Mouse (Mus musculus) spleen, adult 10 weeks (tissue): ENCODE results near the gene Atp5g1. TPM values are rescaled to one million over a fixed set of nuclear protein-coding genes. Genes with fewer than 3 reads are reported as not detected.

Source experiments
- polyA plus RNA-seq: library from polyadenylated mRNA; stranded (reverse); fragments of 350-450 nt; fragmentation: Illumina TruSeq; extraction: RNeasy Lipid Tissue Mini Kit (QIAGEN cat#74804); gene quantifications from one replicate; pipeline ENCODE4 v1.2.3, GENCODE M21; 2015; ENCODE audit warnings: low replicate concordance; ENCODE audit not compliant: insufficient read depth

Gene Atp5g1
- polyA plus RNA-seq, result 55.6 TPM

DNA sequence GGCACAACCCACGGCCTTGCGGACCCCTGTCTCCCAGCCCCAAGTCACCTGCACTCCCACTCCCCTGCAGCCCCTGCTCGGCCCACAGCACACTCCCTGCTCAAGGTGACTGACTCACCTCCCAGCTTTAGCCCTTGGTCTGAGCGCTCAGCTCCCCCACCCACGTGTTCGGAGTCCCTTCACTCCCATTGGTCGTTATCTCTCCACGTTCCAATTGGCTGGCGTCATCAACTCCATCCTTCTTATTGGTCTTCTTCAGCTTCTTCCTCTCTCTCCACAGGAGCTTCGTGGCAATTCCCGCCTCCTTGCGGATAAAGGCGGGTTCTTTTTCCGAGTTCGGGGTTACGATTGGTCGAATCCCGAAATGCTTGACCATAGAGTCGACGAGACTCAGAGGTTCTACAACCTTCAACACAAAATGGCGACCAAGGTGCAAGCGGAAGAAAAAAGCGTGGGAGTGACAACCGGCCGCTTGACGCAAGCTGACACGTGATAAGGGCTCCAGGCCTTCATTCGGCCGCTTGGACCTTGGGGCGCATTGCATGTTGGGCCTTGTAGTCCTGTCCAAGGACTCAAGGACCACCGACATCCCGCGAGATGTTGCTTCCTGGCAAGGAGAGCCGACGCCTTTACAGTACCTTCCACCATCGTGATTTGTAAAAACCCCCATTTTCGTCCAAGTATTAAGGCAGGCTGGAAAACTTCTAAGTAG, at the start of gene Atp5g1:
Atp5g1 (minus strand) TSS at position 162 of the 712 bp plus-strand sequence.

DNA sequence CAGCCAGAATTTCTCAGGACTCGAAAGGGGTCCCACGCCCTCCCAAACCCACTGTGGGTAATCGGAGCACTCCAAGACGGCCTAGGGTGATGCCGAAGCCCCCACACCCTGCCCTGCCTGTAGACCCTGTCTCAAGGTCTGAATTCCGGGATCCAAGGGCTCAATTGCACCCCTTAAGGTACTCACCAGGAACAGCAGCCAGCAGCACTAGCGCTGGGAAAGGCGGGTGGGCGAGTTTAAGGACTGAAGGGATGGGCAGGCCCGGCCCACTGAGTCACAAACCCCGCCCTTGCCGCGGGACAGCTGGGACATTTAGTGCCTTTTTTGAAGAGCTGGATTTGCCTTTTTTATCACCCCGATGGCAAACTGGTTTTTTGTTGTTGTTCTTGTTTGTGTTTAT, 36.3 kb upstream of the Atp5g1 start, which contains the start of gene Calcoco2:
Calcoco2 (minus strand) TSS at position 214 of the 400 bp plus-strand sequence.

DNA sequence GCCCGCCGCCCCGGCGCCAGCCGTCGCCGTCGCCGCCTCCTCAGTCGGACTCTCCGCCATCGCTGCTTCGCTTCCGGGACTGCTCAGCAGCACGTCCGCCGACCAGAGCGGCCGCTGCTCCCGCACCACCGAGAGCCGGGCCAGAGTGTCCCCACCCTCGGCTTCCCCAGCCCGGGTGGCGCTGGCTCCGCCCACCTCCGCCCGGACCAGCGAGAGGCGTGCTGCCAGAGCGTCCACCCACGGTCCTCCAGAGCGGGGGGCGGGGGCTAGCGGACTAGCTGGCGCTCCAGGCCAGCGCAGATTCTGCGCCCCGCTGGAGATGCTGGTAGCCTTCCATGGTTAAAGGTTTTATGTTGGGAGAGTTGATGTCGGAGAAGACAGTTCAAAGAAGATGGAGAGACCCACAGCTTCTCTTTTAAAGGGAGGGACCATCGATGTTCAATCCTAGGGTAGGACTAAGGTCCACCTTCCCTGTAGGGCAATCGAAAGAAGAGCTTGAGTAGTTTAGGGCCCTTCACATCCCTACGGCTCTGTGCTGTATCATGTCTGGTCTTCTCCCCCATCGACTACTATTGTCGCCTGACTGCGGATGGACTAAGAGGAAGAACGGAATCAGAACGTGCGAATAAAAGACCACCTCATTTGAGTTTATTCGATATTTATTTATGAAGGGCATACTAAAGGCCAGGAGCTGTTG, 10.1 kb downstream of the Atp5g1 start, which contains the start of gene Ube2z:
Ube2z (minus strand) TSS at position 174 of the 697 bp plus-strand sequence.

DNA sequence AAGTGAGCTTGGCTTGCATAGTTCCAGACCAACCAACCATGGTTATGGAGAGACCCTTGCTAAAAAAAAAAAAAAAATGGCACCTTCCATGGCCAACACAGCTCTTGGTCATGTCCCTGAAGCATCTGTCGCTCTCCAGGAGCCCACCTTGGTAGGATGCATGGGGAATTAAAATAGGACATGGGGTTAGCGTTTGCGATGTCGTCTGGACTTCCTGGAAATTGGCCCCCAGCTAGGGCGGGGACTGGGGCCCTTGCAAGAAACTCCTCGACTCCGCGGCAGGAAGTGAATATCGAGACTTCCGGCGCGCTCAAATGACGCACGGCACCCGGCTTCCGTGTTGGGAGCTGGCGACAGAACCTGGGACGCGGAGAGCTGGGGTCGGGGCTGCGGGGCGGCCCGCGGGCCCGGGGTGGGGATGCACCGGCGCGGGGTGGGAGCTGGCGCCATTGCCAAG, 40.8 kb downstream of the Atp5g1 start, which contains the start of gene Snf8:
Snf8 (plus strand) TSS at position 290 of the 457 bp plus-strand sequence.

Other genes starting within 250 kb of the Atp5g1 start
- gene Gngt2, start 238.5 kb downstream of the Atp5g1 start, polyA plus RNA-seq, result 219 TPM
- 23.2 TPM for gene Abi3, start 233.2 kb downstream of the Atp5g1 start, polyA plus RNA-seq
- 0.62 TPM for gene B4galnt2, start 160.8 kb downstream of the Atp5g1 start, polyA plus RNA-seq
- not detected for gene Igf2bp1, start 69.7 kb downstream of the Atp5g1 start, polyA plus RNA-seq
- gene Gip, start 51.1 kb downstream of the Atp5g1 start, polyA plus RNA-seq, result not detected
- gene Snf8, start 40.8 kb downstream of the Atp5g1 start, polyA plus RNA-seq, result 81.8 TPM
- 56.3 TPM for gene Ube2z, start 10.3 kb downstream of the Atp5g1 start, polyA plus RNA-seq
- gene Calcoco2, start 36.3 kb upstream of the Atp5g1 start, polyA plus RNA-seq, result not detected
- not detected for gene Ttll6, start 58.1 kb upstream of the Atp5g1 start, polyA plus RNA-seq
- gene Hoxb13, start 118.6 kb upstream of the Atp5g1 start, polyA plus RNA-seq, result not detected
- 0.79 TPM for gene Hoxb9, start 195.8 kb upstream of the Atp5g1 start, polyA plus RNA-seq
- 0.17 TPM for gene Hoxb8, start 206.2 kb upstream of the Atp5g1 start, polyA plus RNA-seq
- gene Hoxb7, start 211.0 kb upstream of the Atp5g1 start, polyA plus RNA-seq, result 1.9 TPM
- gene Hoxb6, start 216.8 kb upstream of the Atp5g1 start, polyA plus RNA-seq, result 0.43 TPM
- gene Hoxb5, start 227.7 kb upstream of the Atp5g1 start, polyA plus RNA-seq, result 0.37 TPM
- gene Hoxb4, start 242.6 kb upstream of the Atp5g1 start, polyA plus RNA-seq, result 3.3 TPM
- 1.9 TPM for gene Hoxb3, start 247.7 kb upstream of the Atp5g1 start, polyA plus RNA-seq